Mouse (Mus musculus): ENCODE data around the gene Zfp937. TPM values are rescaled to one million over a fixed set of nuclear protein-coding genes. Genes with fewer than 3 reads are reported as not detected.
"Not testable (repeated sequence)": the region's sequence is repeated elsewhere in the genome, so short reads cannot be mapped to it uniquely, and the experiment has no call there.

Zfp937 gene
- polyA plus RNA-seq, 1 experiment from 2014 or later, result 9.4 TPM

DNA sequence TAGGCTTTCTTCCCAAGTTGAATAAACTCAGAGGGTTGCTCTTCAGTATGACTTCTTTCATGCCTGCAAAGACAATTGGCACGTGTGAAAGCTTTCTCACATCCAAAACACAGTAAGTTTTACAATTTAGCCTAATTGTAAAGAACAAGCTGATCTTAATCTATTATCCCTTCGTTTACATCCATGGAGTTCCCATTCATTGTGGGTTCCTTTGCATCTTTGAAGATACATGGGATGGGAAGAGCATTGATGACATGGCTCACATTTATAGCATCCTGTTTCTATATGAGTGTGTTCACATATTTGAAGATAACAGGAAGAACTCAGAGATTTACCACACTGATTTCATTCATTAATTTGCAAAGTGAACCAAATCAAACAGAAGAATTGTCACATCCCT, 37.6 kb downstream of the Zfp937 start, which contains the start of gene Gm21994:
Gene Gm21994 (minus strand): TSS at position 101 of the 400 bp plus-strand sequence.
- H3K4me3 ChIP-seq (ENCODE audit: low read depth, low read length); H3K9ac ChIP-seq (replicated peaks; ENCODE audit: low read length); H3K4me1 ChIP-seq (ENCODE audit: control insufficient read depth, insufficient read depth, low read length); DNase-seq (ENCODE audit: low spot score); H3K36me3 ChIP-seq (replicated peaks; ENCODE audit: control insufficient read depth, insufficient read depth, low read depth, low read length); ATAC-seq (replicated peaks; ENCODE audit: insufficient number of reproducible peaks, low FRiP score, low TSS enrichment, low read depth); H3K4me2 ChIP-seq (ENCODE audit: low read depth, low read length); H3K27me3 ChIP-seq (ENCODE audit: control insufficient read depth, insufficient read depth, low read length); H3K9me3 ChIP-seq (replicated peaks; ENCODE audit: control insufficient read depth, low read length); H3K27ac ChIP-seq (replicated peaks; ENCODE audit: low read depth, low read length): not testable (repeated sequence)
- 63% methylated on average over 2 of the region's 2 CpGs for WGBS

DNA sequence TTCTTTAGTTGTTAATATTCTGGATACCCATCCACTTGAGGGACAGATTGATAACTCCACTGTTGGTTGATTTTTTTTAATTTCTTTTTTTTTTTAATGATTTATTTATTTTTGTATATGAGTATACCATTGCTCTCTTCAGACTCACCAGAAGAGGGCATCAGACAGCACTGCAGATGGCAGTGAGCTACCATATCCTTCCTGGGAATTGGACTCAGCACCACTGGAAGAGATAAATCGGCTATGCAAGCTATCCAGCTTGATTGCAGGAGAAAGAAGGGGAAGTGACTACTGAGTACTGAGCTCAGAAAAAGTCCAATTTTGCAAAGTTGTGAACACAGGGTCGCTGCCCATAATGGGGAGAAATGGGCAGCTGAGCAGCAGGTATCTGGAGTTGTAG, 39.0 kb downstream of the Zfp937 start:
- not testable (repeated sequence) for ATAC-seq (replicated peaks; ENCODE audit: insufficient number of reproducible peaks, low FRiP score, low TSS enrichment, low read depth); H3K4me2 ChIP-seq (ENCODE audit: low read depth, low read length); H3K27ac ChIP-seq (replicated peaks; ENCODE audit: low read depth, low read length); H3K9ac ChIP-seq (replicated peaks; ENCODE audit: low read length); H3K36me3 ChIP-seq (replicated peaks; ENCODE audit: control insufficient read depth, insufficient read depth, low read depth, low read length); DNase-seq (ENCODE audit: low spot score); H3K27me3 ChIP-seq (ENCODE audit: control insufficient read depth, insufficient read depth, low read length); H3K4me3 ChIP-seq (ENCODE audit: low read depth, low read length); H3K9me3 ChIP-seq (replicated peaks; ENCODE audit: control insufficient read depth, low read length); H3K4me1 ChIP-seq (ENCODE audit: control insufficient read depth, insufficient read depth, low read length)
- 74% methylated on average over 2 of the region's 2 CpGs for WGBS

DNA sequence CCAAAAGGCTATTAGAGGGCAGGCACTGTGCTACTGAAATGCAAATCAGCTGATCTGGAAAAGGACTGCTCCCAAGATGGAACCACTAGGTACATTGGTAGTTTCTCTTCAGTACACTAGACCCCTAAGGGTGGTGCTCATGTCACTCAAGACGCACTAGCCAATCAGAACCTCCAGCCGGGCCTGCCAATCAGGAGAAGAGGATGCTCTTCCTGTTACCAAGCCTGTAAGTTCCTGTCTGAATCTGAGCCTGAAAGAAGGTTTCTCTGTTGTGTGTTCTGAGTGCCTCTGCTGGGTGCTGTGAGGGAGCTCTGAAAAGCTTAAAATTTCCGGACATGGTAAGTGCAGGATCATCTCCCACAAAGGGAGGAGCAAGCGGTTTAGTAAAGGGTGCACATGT, 39.4 kb downstream of the Zfp937 start, which contains the start of gene Gm14124:
Gene Gm14124 (plus strand): TSS at position 227 of the 400 bp plus-strand sequence.
- H3K27me3 ChIP-seq (ENCODE audit: control insufficient read depth, insufficient read depth, low read length); H3K4me3 ChIP-seq (ENCODE audit: low read depth, low read length); H3K4me2 ChIP-seq (ENCODE audit: low read depth, low read length); H3K36me3 ChIP-seq (replicated peaks; ENCODE audit: control insufficient read depth, insufficient read depth, low read depth, low read length); H3K9me3 ChIP-seq (replicated peaks; ENCODE audit: control insufficient read depth, low read length); DNase-seq (ENCODE audit: low spot score); H3K4me1 ChIP-seq (ENCODE audit: control insufficient read depth, insufficient read depth, low read length); H3K9ac ChIP-seq (replicated peaks; ENCODE audit: low read length); ATAC-seq (replicated peaks; ENCODE audit: insufficient number of reproducible peaks, low FRiP score, low TSS enrichment, low read depth); H3K27ac ChIP-seq (replicated peaks; ENCODE audit: low read depth, low read length): not testable (repeated sequence)
- 81% methylated on average over 3 of the region's 4 CpGs for WGBS

Other genes starting within 250 kb of the Zfp937 start
- 5.9 and 9.5 TPM in 2 replicates for gene Zfp120, start 81.4 kb upstream of the Zfp937 start, polyA plus RNA-seq (2014; fragmentation: Nextera tagmentation; extraction: Ambion mirVana)
- gene Gm10770, start 38.4 kb upstream of the Zfp937 start, polyA plus RNA-seq (2014; fragmentation: Nextera tagmentation; extraction: Ambion mirVana), result not detected in 2 replicates
- gene Gm14139, start 36.3 kb upstream of the Zfp937 start, polyA plus RNA-seq (2014; fragmentation: Nextera tagmentation; extraction: Ambion mirVana), result not detected in 2 replicates
- gene Gm21994, start 37.5 kb downstream of the Zfp937 start, polyA plus RNA-seq (2014; fragmentation: Nextera tagmentation; extraction: Ambion mirVana), result 3.4 and 3.8 TPM in 2 replicates
- not detected in 2 replicates for gene Gm14124, start 39.4 kb downstream of the Zfp937 start, polyA plus RNA-seq (2014; fragmentation: Nextera tagmentation; extraction: Ambion mirVana)
- 2.2 and 2.8 TPM in 2 replicates for gene Gm10130, start 105.6 kb downstream of the Zfp937 start, polyA plus RNA-seq (2014; fragmentation: Nextera tagmentation; extraction: Ambion mirVana)
- 9.1 and 9.2 TPM in 2 replicates for gene 3300002I08Rik, start 144.7 kb downstream of the Zfp937 start, polyA plus RNA-seq (2014; fragmentation: Nextera tagmentation; extraction: Ambion mirVana)
- gene Zfp442, start 233.4 kb downstream of the Zfp937 start, polyA plus RNA-seq (2014; fragmentation: Nextera tagmentation; extraction: Ambion mirVana), result 7.7 and 7.8 TPM in 2 replicates